Mouse (Mus musculus) MEL (cell line): ENCODE results near the gene Kif20b.

Source experiments
- BHLHE40 ChIP-seq: IDR thresholded peaks from 2 replicates; pipeline ENCODE4 v1.6.1; 2012; ENCODE audit warnings: low read depth, mild to moderate bottlenecking, inconsistent platforms, low read length, improper control_type of control experiment, borderline replicate concordance
- CTCF ChIP-seq, 3 experiments: IDR thresholded peaks in 2 of 3; conservative IDR thresholded peaks in 1 of 3; 2 replicates each; pipeline ENCODE4 v1.5.1; 2011 to 2012; ENCODE audit warnings: low read length in 3 of 3, low read depth in 2 of 3, mild to moderate bottlenecking in 2 of 3, improper control_type of control experiment in 1 of 3, inconsistent platforms in 1 of 3, mixed read lengths in 1 of 3, moderate library complexity in 1 of 3; ENCODE audit not compliant: control insufficient read depth in 1 of 3, insufficient read depth in 1 of 3, poor library complexity in 1 of 3, severe bottlenecking in 1 of 3
- E2F4 ChIP-seq: IDR thresholded peaks from 2 replicates; pipeline ENCODE4 v1.6.1; 2011; ENCODE audit warnings: low read depth, low read length, improper control_type of control experiment, borderline replicate concordance
- EP300 ChIP-seq, 2 experiments: IDR thresholded peaks; 2 replicates each; pipeline ENCODE4 v1.6.1; 2011; ENCODE audit warnings: improper control_type of control experiment in 2 of 2, low read length in 2 of 2, low read depth in 1 of 2, mild to moderate bottlenecking in 1 of 2
- GATA1 ChIP-seq: IDR thresholded peaks from 2 replicates; pipeline ENCODE4 v1.6.1; 2011; ENCODE audit warnings: low read depth, low read length, improper control_type of control experiment
- HCFC1 ChIP-seq: IDR thresholded peaks from 2 replicates; pipeline ENCODE4 v1.6.1; 2012; ENCODE audit warnings: low read depth, mild to moderate bottlenecking, inconsistent platforms, low read length, improper control_type of control experiment, moderate library complexity
- POLR2A ChIP-seq, 2 experiments: IDR thresholded peaks; 2 replicates each; pipeline ENCODE4 v1.6.1; 2011 to 2012; ENCODE audit warnings: low read length in 2 of 2, mild to moderate bottlenecking in 2 of 2, control low read depth in 1 of 2, improper control_type of control experiment in 1 of 2, low read depth in 1 of 2, moderate library complexity in 1 of 2; ENCODE audit not compliant: control insufficient read depth in 1 of 2, insufficient read depth in 1 of 2, poor library complexity in 1 of 2
- RAD21 ChIP-seq: IDR thresholded peaks from 2 replicates; pipeline ENCODE4 v1.6.1; 2011; ENCODE audit warnings: mild to moderate bottlenecking, low read depth, low read length, improper control_type of control experiment
- SMC3 ChIP-seq: IDR thresholded peaks from 2 replicates; pipeline ENCODE4 v1.6.1; 2011; ENCODE audit warnings: low read depth, low read length, improper control_type of control experiment
- TAL1 ChIP-seq: IDR thresholded peaks from 2 replicates; pipeline ENCODE4 v1.6.1; 2012; ENCODE audit warnings: mild to moderate bottlenecking, inconsistent platforms, low read length, moderate library complexity, mixed read lengths
- TBP ChIP-seq: IDR thresholded peaks from 2 replicates; pipeline ENCODE4 v1.8.0; 2011; ENCODE audit warnings: low read depth, low read length, improper control_type of control experiment
- TCF12 ChIP-seq: IDR thresholded peaks from 2 replicates; pipeline ENCODE4 v1.6.1; 2014; ENCODE audit warnings: low read depth, mild to moderate bottlenecking, inconsistent platforms, low read length, improper control_type of control experiment, moderate library complexity
- ZNF384 ChIP-seq: IDR thresholded peaks from 2 replicates; pipeline ENCODE4 v1.6.1; 2012; ENCODE audit warnings: low read depth, mild to moderate bottlenecking, inconsistent platforms, low read length, improper control_type of control experiment

DNA sequence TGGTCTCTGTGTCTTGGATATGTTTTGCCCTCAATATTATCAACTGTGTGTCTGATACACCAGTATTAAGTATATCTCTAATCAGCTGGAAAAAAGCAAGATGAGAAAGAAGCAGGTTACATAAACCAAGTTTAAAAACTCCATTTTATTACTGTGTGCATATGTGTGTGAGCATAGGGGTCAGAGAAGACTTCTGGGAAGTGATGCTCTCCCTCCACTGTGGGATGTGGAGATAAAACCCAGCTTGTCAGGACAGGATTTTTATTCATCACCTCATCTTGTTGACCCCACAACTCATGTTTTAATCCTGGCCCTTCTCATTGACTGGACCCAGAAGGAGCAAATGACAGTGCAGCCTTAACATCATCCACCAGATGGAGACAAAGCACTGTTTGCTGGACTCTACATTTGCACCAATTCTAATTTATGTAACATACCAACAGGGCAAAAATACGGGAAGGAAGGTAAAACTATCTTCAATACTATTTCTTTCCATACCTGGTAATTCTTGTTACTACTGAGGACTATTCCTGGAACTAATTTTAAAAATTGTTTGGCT is 70.9 kb downstream of the Kif20b start:
- TF ChIP-seq CTCF (IDR thresholded peaks at IDR 0.05 in 2 of 3, conservative IDR thresholded peaks at IDR 0.05 in 1 of 3; ENCODE audit: control insufficient read depth in 1 of 3, insufficient read depth in 1 of 3, low read depth in 2 of 3, low read length in 3 of 3, poor library complexity in 1 of 3, severe bottlenecking in 1 of 3) (peak; percentile 63 to 96 (median 91)), SMC3 (peak; percentile 92), RAD21 (peak; percentile 95), ZNF384 (no peak), GATA1 (no peak), HCFC1 (no peak), TAL1 (no peak), E2F4 (no peak), BHLHE40 (no peak), EP300 (IDR thresholded peaks at IDR 0.05; ENCODE audit: low read depth in 1 of 2, low read length in 2 of 2) (no peak), TCF12 (no peak), POLR2A (IDR thresholded peaks at IDR 0.05; ENCODE audit: control insufficient read depth in 1 of 2, insufficient read depth in 1 of 2, low read depth in 1 of 2, low read length in 2 of 2, poor library complexity in 1 of 2) (no peak), TBP (no peak)
